ENCODE assay signal across 8 mouse cellular contexts in the genomic region with DNA sequence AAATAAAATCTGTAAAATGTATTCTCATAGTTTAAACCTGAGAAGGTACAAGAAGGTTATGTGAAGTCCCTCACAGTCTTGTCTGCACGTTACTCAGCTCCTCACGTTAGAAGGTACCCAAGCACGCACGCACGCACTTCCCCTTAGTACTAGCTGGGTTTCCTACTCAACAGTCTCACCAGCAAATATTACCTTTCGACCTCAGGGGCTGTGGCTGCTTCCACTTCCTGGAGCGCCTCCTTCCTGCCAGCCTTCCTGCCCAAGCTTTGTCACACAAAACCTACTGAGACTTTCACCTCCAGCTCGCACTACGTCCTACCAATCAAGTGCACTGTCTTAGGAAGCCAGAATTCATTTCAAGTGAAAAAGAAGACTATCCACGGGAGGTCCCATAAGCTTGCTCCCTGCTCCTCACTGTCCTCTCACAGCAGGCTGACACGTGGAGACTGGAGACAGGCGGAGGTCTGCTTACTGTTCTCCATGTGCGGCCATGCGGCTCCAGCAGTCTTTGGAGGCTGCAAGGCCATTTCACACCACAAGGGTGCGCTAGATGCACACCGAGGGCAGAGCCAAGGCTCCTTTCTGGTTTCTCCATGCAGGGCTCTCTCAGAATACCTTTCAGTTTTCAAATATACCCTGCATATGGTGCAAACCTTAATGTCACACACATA. TPM values are rescaled to one million over a fixed set of nuclear protein-coding genes. Genes with fewer than 3 reads are reported as not detected.
DNase-seq lines count a peak whose midpoint lies in the region; ATAC-seq lines count a peak whose summit lies in the region.

No protein-coding gene starts in this region.

- peak; percentile 92 for DNase-seq in ZHBTc4 (ENCODE audit: low read depth, low spot score)
- peak; percentile 86 to 92 for DNase-seq in cerebellum, postnatal 4 days (ENCODE audit: low spot score in 2 of 2)
- peak; percentile 88 for DNase-seq in gastrocnemius, adult 18-20 months (ENCODE audit: low spot score)
- peak; percentile 77 for DNase-seq in left cerebral cortex, adult 11 months (ENCODE audit: low spot score)
- DNase-seq in lung, postnatal 4 days: peak; percentile 86 to 94
- peak; percentile 90 for DNase-seq in right cerebral cortex, adult 18-20 months
- peak; percentile 86 for DNase-seq in urinary bladder, adult 2 months (ENCODE audit: low spot score)

- H3K4me2 ChIP-seq in hindbrain, embryonic 16.5 days (ENCODE audit: low read length): peak overlapping the region; percentile 14; the same call in 1 of the 2 replicates

- H3K36me3 ChIP-seq in hindbrain, embryonic 16.5 days (ENCODE audit: control insufficient read depth, insufficient read depth, low read length): no peaks in the 10 kb centered on the region

- 0 out of 2 replicates have a peak, but pooled peaks cover 2% of the 10 kb centered on the region for H3K4me1 ChIP-seq in hindbrain, embryonic 16.5 days (ENCODE audit: control insufficient read depth, insufficient read depth, low read depth, low read length)

- peak; percentile 83 for ATAC-seq in hindbrain, embryonic 16.5 days

- no peaks in the 10 kb centered on the region for H3K9me3 ChIP-seq in hindbrain, embryonic 16.5 days (ENCODE audit: control insufficient read depth, low read length)

- WGBS in hindbrain, embryonic 16.5 days: 39% methylated on average over 16 of the region's 16 CpGs

- H3K27me3 ChIP-seq in hindbrain, embryonic 16.5 days (replicated peaks; ENCODE audit: control insufficient read depth, insufficient read depth, low read length): no peaks in the 10 kb centered on the region

- H3K4me3 ChIP-seq in hindbrain, embryonic 16.5 days (ENCODE audit: low read length): no peak overlapping the region

- H3K27ac ChIP-seq in hindbrain, embryonic 16.5 days (ENCODE audit: low read depth, low read length): no peak overlapping the region

- no peak overlapping the region; the same call in 1 of the 2 replicates for H3K9ac ChIP-seq in hindbrain, embryonic 16.5 days (ENCODE audit: low read depth, low read length)

RNA-seq across cellular contexts. Expression of a gene that starts 18.5 kb away (rescaled TPM):
- 10 to 100 TPM in 1 of 2 experiments, 1 to 10 TPM in 1; 9.5 to 12.4 TPM for total RNA-seq in gastrocnemius, adult 18-20 months (2021)
- polyA plus RNA-seq in hindbrain, embryonic 16.5 days (2015; fragmentation: Nextera tagmentation; extraction: Ambion mirVana): 27.3 and 31.1 TPM in 2 replicates
- polyA plus RNA-seq in urinary bladder, adult 2 months (2012; rRNA removed): 11.6 and 17.9 TPM in 2 replicates
